Mouse (Mus musculus) heart, postnatal 0 days (tissue): Measurements from ENCODE around the gene Tex2.

Experiments used
- CTCF ChIP-seq: IDR thresholded peaks from 2 replicates; pipeline ENCODE4 v1.5.1; 2016; ENCODE audit warnings: antibody characterized with exemption, control low read depth, low read depth
- EP300 ChIP-seq: IDR thresholded peaks from 2 replicates; pipeline ENCODE4 v1.6.1; 2016; ENCODE audit warnings: antibody characterized with exemption, low read depth

- TF ChIP-seq CTCF: no peak
- TF ChIP-seq EP300: no peak
Measured at GRCm38 (mm10) chr11:106458540-106458939, 154.7 kb downstream of the Tex2 start.
